Mouse (Mus musculus) cortical plate, adult 2 months (tissue): ENCODE data around the gene Entpd1. TPM values are rescaled to one million over a fixed set of nuclear protein-coding genes. Genes with fewer than 3 reads are reported as not detected.

Experiments used
- H3K27ac ChIP-seq: fragments of 200-500 bp; 2 replicates; pipeline ENCODE4 v1.5.1; 2012; ENCODE audit warnings: low read length, control low read depth, inconsistent platforms; ENCODE audit not compliant: insufficient read depth
- H3K4me1 ChIP-seq: fragments of 200-500 bp; 2 replicates; pipeline ENCODE4 v1.6.1; 2011; ENCODE audit warnings: low read length; ENCODE audit not compliant: control insufficient read depth, insufficient read depth
- H3K4me3 ChIP-seq: fragments of 200-500 bp; 2 replicates; pipeline ENCODE4 v1.5.1; 2011; ENCODE audit warnings: mild to moderate bottlenecking, low read length, control low read depth; ENCODE audit not compliant: insufficient read depth
- CTCF ChIP-seq: fragments of 200-500 bp; IDR thresholded peaks from 2 replicates; pipeline ENCODE4 v1.5.1; 2011; ENCODE audit warnings: mild to moderate bottlenecking, control low read depth, low read length; ENCODE audit not compliant: insufficient read depth; ENCODE audit errors: extremely low read depth
- POLR2A ChIP-seq: fragments of 200-500 bp; IDR thresholded peaks from 2 replicates; pipeline ENCODE4 v1.6.1; 2011; ENCODE audit warnings: mild to moderate bottlenecking, low read length, control low read depth; ENCODE audit not compliant: insufficient read depth; ENCODE audit errors: extremely low read depth
- polyA plus RNA-seq: library from polyadenylated mRNA; depleted of rRNA; stranded (reverse); fragments of >200 nt; gene quantifications from 2 replicates; pipeline ENCODE4 v1.2.3, GENCODE M21; 2012; rRNA removed

Gene Entpd1
- polyA plus RNA-seq, 1 experiment: 13.7 TPM

DNA sequence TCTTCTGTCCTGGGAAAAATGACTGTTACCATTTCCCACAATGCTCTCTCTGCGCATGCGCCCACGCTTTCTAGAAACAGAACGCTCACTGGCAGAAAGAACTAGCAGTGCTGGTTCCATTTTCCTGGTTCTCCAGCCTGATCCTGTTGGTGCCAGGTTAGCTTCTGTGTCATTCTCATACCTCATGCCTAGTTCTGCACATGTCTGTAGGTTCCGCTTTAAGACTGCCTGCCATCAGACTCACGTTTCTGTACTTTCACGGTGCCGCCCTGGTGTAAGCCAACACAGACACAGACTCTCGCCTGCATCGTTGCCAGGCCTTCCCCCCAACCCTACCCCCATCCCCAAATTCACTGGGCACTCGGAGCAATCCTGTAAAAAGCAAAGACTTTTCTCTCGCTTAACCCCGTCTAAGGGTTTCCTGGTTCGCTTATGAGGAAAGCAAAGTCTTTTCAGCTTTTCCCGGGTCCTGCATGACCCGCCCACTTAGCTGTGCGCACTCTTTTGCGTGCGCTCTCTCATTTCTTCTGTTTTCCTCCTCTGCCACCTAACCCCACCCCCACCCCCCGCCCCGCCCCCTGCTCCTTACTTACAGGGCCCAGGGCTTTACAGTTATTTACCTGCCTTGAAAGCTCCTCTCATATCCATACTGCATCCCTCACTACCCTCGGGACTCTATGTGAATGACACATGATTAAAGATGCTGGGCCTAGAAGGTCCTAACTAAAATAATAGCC lies 150.0 kb downstream of the Entpd1 start:
- Histone ChIP-seq H3K27ac (no peak overlapping the region), H3K4me1 (no peaks in the 10 kb centered on the region; the same call in 1 of the 2 replicates), H3K4me3 (peak overlapping the region; percentile 33)
- TF ChIP-seq POLR2A (peak; percentile 43; the same call in 1 of the 2 replicates), CTCF (no peak)

DNA sequence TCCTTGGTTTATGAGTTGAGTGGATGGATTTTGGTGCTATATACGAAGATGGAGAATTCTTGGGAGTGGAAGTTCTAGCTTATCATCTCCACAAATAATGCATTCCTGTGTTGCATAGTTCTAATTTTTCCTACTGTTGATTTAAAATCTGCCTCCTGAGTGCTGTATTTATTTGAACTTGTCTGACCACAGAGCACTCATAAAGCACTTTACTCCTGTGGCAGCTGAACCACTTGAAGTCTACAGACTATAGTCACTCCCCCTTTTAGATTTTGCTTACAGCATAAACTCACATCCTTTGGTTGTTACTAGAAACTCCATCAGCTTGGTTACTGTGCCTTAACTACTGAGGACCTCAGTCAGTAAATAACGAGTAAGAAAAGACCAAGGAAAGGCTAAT lies 155.0 kb downstream of the Entpd1 start:
- H3K4me3 ChIP-seq: no peak overlapping the region
- H3K4me1 ChIP-seq: no peaks in the 10 kb centered on the region
- no peak for TF ChIP-seq POLR2A
- TF ChIP-seq CTCF: no peak
- H3K27ac ChIP-seq: no peak overlapping the region

DNA sequence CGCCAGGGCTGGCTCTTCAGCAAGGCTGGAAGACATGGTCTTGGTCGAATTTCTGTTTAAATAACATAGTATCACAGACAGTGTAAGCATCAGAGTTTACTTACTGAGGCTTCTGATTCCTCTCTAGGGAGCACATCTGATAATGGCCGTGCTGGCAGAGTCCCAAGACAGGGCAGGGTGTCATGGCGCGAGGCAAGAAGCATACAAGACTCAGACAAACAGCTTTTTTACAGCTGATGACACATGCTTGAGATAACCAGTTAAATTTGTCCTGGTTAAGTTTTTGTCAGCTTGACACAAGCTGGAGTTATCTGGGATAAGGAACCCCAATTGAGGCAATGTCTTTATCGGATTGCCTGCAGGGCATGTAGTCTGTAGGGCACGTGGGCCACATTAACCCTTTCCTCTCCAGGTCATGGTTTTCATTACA lies 157.2 kb downstream of the Entpd1 start:
- H3K4me3 ChIP-seq: no peak overlapping the region
- no peak for TF ChIP-seq POLR2A
- no peak overlapping the region for H3K27ac ChIP-seq
- H3K4me1 ChIP-seq: no peaks in the 10 kb centered on the region

DNA sequence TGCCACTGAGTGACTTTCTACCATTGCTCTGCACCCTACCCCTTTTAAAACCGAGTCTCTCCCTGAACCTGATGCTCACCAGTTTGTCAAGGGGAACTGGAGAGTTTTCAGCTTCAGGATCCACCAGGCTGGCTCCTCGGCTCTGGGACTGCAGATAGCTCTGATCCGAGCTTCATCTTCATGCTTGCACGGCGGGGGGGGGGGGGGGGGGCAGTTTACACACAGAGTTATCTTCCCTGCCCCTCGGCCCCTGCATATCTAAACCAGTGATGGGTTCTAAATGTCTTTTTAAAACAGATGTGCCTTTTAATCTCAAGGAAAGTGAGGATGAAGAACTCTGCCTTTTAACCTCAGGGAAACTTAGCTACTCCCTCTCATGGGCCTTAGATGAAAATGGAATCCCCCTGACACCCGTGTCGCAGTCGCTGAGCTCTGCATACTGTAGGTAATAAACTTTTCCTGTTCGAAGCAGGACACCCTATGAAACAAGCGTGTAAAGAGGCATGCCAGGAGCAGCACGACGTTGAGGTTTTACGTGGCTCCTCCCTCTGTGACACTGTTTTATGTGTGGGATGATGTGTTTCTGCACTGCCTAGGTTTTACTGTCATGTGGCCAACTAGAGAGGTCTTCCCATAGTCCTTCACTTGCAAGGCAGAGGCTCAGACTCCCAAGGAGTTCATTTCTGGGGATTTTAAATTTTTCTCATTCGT lies 176.0 kb downstream of the Entpd1 start:
- Histone ChIP-seq H3K4me3 (no peak overlapping the region), H3K27ac (no peak overlapping the region), H3K4me1 (no peaks in the 10 kb centered on the region)
- TF ChIP-seq POLR2A (no peak), CTCF (no peak)

DNA sequence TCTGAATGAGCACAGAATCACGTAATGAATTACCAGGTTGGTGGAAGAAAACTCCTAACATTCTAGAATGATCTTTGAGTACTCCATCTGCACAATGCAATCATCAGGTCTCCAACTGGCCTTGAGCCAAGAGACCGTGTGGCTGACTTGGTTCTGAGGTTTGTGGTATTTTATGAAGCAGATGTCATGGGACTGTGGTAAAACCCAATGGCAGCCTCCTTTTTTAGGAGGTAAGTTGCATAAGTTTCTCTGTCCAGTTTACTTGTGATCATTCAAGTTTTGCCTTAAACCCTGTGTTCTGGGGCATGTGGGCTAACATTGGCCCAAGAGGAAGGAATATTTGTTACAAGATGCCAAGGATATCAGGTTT lies 176.5 kb downstream of the Entpd1 start:
- no peak for TF ChIP-seq CTCF
- TF ChIP-seq POLR2A: no peak

More for the DNA sequence above, 176.5 kb downstream of the Entpd1 start:
- Histone ChIP-seq H3K27ac (no peak overlapping the region), H3K4me3 (no peak overlapping the region), H3K4me1 (no peaks in the 10 kb centered on the region)

Other genes with a start within 250 kb of the Entpd1 start
- 81.5 and 82.1 TPM in 2 replicates for gene Sorbs1, start 98.6 kb upstream of the Entpd1 start, polyA plus RNA-seq
- gene Aldh18a1, start 23.9 kb upstream of the Entpd1 start, polyA plus RNA-seq: 19.5 and 20.4 TPM in 2 replicates
- 33.7 and 35.0 TPM in 2 replicates for gene Tctn3, start 133 bp upstream of the Entpd1 start, polyA plus RNA-seq
- 0.17 and 0.19 TPM in 2 replicates for gene Cc2d2b, start 136.4 kb downstream of the Entpd1 start, polyA plus RNA-seq
- 6.8 and 7.0 TPM in 2 replicates for gene Ccnj, start 218.9 kb downstream of the Entpd1 start, polyA plus RNA-seq